Comparison of ENCODE assay signal across 8 mouse cellular contexts in the genomic region with DNA sequence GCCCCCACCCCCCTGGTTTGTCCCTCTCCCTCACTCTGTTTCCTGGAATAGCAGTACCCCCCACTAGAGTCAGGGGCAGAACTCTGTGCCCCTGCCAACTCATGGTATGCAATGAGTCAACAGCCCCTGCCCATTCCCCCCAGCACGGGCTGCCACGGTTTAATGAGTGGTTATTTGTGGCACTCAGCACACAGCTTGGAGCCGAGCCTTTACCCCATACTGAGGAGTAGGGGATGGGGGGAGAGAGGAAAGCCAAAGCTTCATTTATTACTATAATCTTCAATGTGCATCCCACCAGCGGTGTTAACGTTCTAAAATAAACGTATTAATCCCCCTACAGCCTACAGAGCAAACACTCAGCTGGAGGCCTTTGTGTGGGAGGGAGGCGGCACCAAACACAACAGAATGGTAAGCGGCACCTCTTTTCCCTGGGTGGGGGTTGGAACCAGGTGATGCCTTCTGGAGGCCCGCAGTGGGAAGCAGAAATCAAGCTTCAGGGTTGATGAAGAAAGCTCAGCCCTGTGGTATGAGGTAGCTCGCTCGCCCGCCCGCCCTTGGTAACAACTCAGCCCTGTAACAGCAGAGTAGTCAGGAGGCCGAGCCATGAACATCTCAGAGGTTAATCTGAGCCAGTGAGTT. TPM values are rescaled to one million over a fixed set of nuclear protein-coding genes. Genes with fewer than 3 reads are reported as not detected.
DNase-seq lines count a peak whose midpoint lies in the region; ATAC-seq and TF ChIP-seq lines count a peak whose summit lies in the region.

No protein-coding gene starts in this region.

- peak overlapping the region; percentile 89 for H3K27ac ChIP-seq in heart, embryonic 10.5 days
- peak overlapping the region; percentile 48; the same call in 1 of the 2 replicates for H3K27ac ChIP-seq in forebrain, embryonic 11.5 days (ENCODE audit: low read depth, low read length)
- no peak overlapping the region for H3K27ac ChIP-seq in intestine, postnatal 0 days (ENCODE audit: low read depth, low read length)

- peak overlapping the region; percentile 36; the same call in 1 of the 2 replicates for H3K4me3 ChIP-seq in heart, embryonic 10.5 days
- peak overlapping the region; percentile 39 for H3K4me3 ChIP-seq in E14TG2a.4 (replicated peaks; ENCODE audit: low read length)
- no peak overlapping the region for H3K4me3 ChIP-seq in forebrain, embryonic 11.5 days (ENCODE audit: low read depth, low read length)
- H3K4me3 ChIP-seq in intestine, postnatal 0 days (ENCODE audit: low read depth, low read length), result no peak overlapping the region

- H3K9me3 ChIP-seq in heart, embryonic 10.5 days, result no peaks in the 10 kb centered on the region
- no peaks in the 10 kb centered on the region for H3K9me3 ChIP-seq in E14TG2a.4 (ENCODE audit: low read length)
- H3K9me3 ChIP-seq in forebrain, embryonic 11.5 days (ENCODE audit: control insufficient read depth, low read length), result no peaks in the 10 kb centered on the region
- H3K9me3 ChIP-seq in intestine, postnatal 0 days (ENCODE audit: control insufficient read depth), result no peaks in the 10 kb centered on the region

- H3K27me3 ChIP-seq in heart, embryonic 10.5 days (ENCODE audit: insufficient read depth, poor library complexity, severe bottlenecking), result peaks cover 39% of the 10 kb centered on the region
- peaks cover 42% of the 10 kb centered on the region for H3K27me3 ChIP-seq in E14TG2a.4 (ENCODE audit: insufficient read depth, low read length)
- peaks cover 17% of the 10 kb centered on the region for H3K27me3 ChIP-seq in forebrain, embryonic 11.5 days (ENCODE audit: control insufficient read depth, insufficient read depth, low read length)
- peaks cover 6% of the 10 kb centered on the region for H3K27me3 ChIP-seq in intestine, postnatal 0 days (replicated peaks; ENCODE audit: control insufficient read depth, insufficient read depth, low read length)

- no peak for DNase-seq in heart, embryonic 10.5 days (ENCODE audit: low spot score)
- DNase-seq in heart, adult 8-10 months (ENCODE audit: low spot score), result no peak
- DNase-seq in forebrain, embryonic 11.5 days (ENCODE audit: low spot score), result no peak
- DNase-seq in cerebellum, postnatal 25 days, result no peak
- DNase-seq in gastrocnemius, postnatal 25 days, result no peak

- no peak overlapping the region for H3K9ac ChIP-seq in forebrain, embryonic 11.5 days (ENCODE audit: low read length)
- no peak overlapping the region for H3K9ac ChIP-seq in intestine, postnatal 0 days (ENCODE audit: low read depth, low read length)

- ATAC-seq in forebrain, embryonic 11.5 days (replicated peaks; ENCODE audit: low FRiP score), result peak; percentile 20; the same call in 1 of the 2 replicates
- no peak for ATAC-seq in intestine, postnatal 0 days
- no peak for ATAC-seq in activated CD4-positive, CD25-positive, alpha-beta regulatory T cell, adult 4 months

- WGBS in heart, embryonic 10.5 days, result 37% methylated on average over 14 of the region's 14 CpGs
- 21% methylated on average over 14 of the region's 14 CpGs for WGBS in forebrain, embryonic 11.5 days
- WGBS in intestine, postnatal 0 days, result 61% methylated on average over 14 of the region's 14 CpGs

- TF ChIP-seq CTCF in E14TG2a.4 (conservative IDR thresholded peaks at IDR 0.05; ENCODE audit: low read length), result no peak
- TF ChIP-seq CTCF in intestine, postnatal 0 days (IDR thresholded peaks at IDR 0.05; ENCODE audit: low read depth), result no peak

- peaks cover 62% of the 10 kb centered on the region for H3K4me1 ChIP-seq in heart, embryonic 10.5 days
- H3K4me1 ChIP-seq in E14TG2a.4 (replicated peaks; ENCODE audit: low read depth, low read length), result peaks cover 67% of the 10 kb centered on the region
- H3K4me1 ChIP-seq in forebrain, embryonic 11.5 days (replicated peaks; ENCODE audit: control insufficient read depth, insufficient read depth, low read length), result peaks cover 9% of the 10 kb centered on the region; the same call in 1 of the 2 replicates
- H3K4me1 ChIP-seq in intestine, postnatal 0 days (replicated peaks; ENCODE audit: control insufficient read depth, insufficient read depth, low read length), result no peaks in the 10 kb centered on the region

- no peak overlapping the region for H3K4me2 ChIP-seq in forebrain, embryonic 11.5 days (ENCODE audit: low read depth, low read length, severe bottlenecking)
- H3K4me2 ChIP-seq in intestine, postnatal 0 days (replicated peaks; ENCODE audit: low read depth), result 0 out of 2 replicates have a peak overlapping the region, but pooled peaks have one; percentile 6

- no peaks in the 10 kb centered on the region for H3K36me3 ChIP-seq in heart, embryonic 10.5 days
- no peaks in the 10 kb centered on the region for H3K36me3 ChIP-seq in E14TG2a.4 (ENCODE audit: insufficient read depth, low read length)
- no peaks in the 10 kb centered on the region for H3K36me3 ChIP-seq in forebrain, embryonic 11.5 days (ENCODE audit: control insufficient read depth, insufficient read depth, low read length)
- H3K36me3 ChIP-seq in intestine, postnatal 0 days (ENCODE audit: control insufficient read depth, insufficient read depth), result no peaks in the 10 kb centered on the region

RNA-seq across cellular contexts. Expression of a gene that starts 6.5 kb away (rescaled TPM):
- polyA plus RNA-seq in heart, embryonic 10.5 days (2016; fragmentation: Nextera tagmentation; extraction: Ambion mirVana), result 18.0 and 24.4 TPM in 2 replicates
- total RNA-seq in heart, adult 8-10 months (2022), result 100 to 1,000 TPM; 193 to 360 (median 253) TPM
- polyA plus RNA-seq in forebrain, embryonic 11.5 days (2014; fragmentation: Nextera tagmentation; extraction: Ambion mirVana), result 7.3 and 8.2 TPM in 2 replicates
- 29.1 and 29.9 TPM in 2 replicates for polyA plus RNA-seq in intestine, postnatal 0 days (2015; fragmentation: Nextera tagmentation; extraction: Ambion mirVana)
- not detected for polyA plus RNA-seq in activated CD4-positive, CD25-positive, alpha-beta regulatory T cell, adult 4 months (2017; shearing (Covaris generic))
- 10 to 100 TPM; 15.0 to 48.8 TPM for total RNA-seq in gastrocnemius, postnatal 25 days (2021)

RNA-seq across cellular contexts. Expression of a gene that starts 24.2 kb away (rescaled TPM):
- 0.14 and 0.28 TPM in 2 replicates for polyA plus RNA-seq in heart, embryonic 10.5 days (2016; fragmentation: Nextera tagmentation; extraction: Ambion mirVana)
- total RNA-seq in heart, adult 8-10 months (2022), result not detected
- polyA plus RNA-seq in forebrain, embryonic 11.5 days (2014; fragmentation: Nextera tagmentation; extraction: Ambion mirVana), result 0.17 and 0.23 TPM in 2 replicates
- polyA plus RNA-seq in intestine, postnatal 0 days (2015; fragmentation: Nextera tagmentation; extraction: Ambion mirVana), result 30.9 and 38.9 TPM in 2 replicates
- under 1 TPM; 0.40 to 0.66 TPM for polyA plus RNA-seq in activated CD4-positive, CD25-positive, alpha-beta regulatory T cell, adult 4 months (2017; shearing (Covaris generic))
- not detected for total RNA-seq in gastrocnemius, postnatal 25 days (2021)

RNA-seq across cellular contexts. Expression of a gene that starts 32.7 kb away (rescaled TPM):
- polyA plus RNA-seq in heart, embryonic 10.5 days (2016; fragmentation: Nextera tagmentation; extraction: Ambion mirVana), result 41.8 and 53.7 TPM in 2 replicates
- total RNA-seq in heart, adult 8-10 months (2022), result 100 to 1,000 TPM in 1 of 4 experiments, 10 to 100 TPM in 3; 94.3 to 111 (median 97.4) TPM
- polyA plus RNA-seq in forebrain, embryonic 11.5 days (2014; fragmentation: Nextera tagmentation; extraction: Ambion mirVana), result 31.6 and 39.2 TPM in 2 replicates
- 14.7 and 16.5 TPM in 2 replicates for polyA plus RNA-seq in intestine, postnatal 0 days (2015; fragmentation: Nextera tagmentation; extraction: Ambion mirVana)
- polyA plus RNA-seq in activated CD4-positive, CD25-positive, alpha-beta regulatory T cell, adult 4 months (2017; shearing (Covaris generic)), result 10 to 100 TPM; 25.1 to 27.8 TPM
- 10 to 100 TPM; 52.0 to 52.5 TPM for total RNA-seq in gastrocnemius, postnatal 25 days (2021)

RNA-seq across cellular contexts. Expression of a gene that starts 35.3 kb away (rescaled TPM):
- 16.2 and 315 TPM in 2 replicates for polyA plus RNA-seq in heart, embryonic 10.5 days (2016; fragmentation: Nextera tagmentation; extraction: Ambion mirVana)
- total RNA-seq in heart, adult 8-10 months (2022), result 1 to 10 TPM; 1.8 to 4.9 (median 1.9) TPM
- polyA plus RNA-seq in forebrain, embryonic 11.5 days (2014; fragmentation: Nextera tagmentation; extraction: Ambion mirVana), result 1.6 and 1.9 TPM in 2 replicates
- 9.2 and 14.1 TPM in 2 replicates for polyA plus RNA-seq in intestine, postnatal 0 days (2015; fragmentation: Nextera tagmentation; extraction: Ambion mirVana)
- not detected for polyA plus RNA-seq in activated CD4-positive, CD25-positive, alpha-beta regulatory T cell, adult 4 months (2017; shearing (Covaris generic))
- total RNA-seq in gastrocnemius, postnatal 25 days (2021), result not detected

RNA-seq across cellular contexts. Expression of a gene that starts 39.1 kb away (rescaled TPM):
- 0.06 and 0.14 TPM in 2 replicates for polyA plus RNA-seq in heart, embryonic 10.5 days (2016; fragmentation: Nextera tagmentation; extraction: Ambion mirVana)
- under 1 TPM in 2 of 4 experiments, not detected in 2; 0.31 to 0.41 TPM for total RNA-seq in heart, adult 8-10 months (2022)
- polyA plus RNA-seq in forebrain, embryonic 11.5 days (2014; fragmentation: Nextera tagmentation; extraction: Ambion mirVana), result 0.13 TPM in 1 of 2 replicates, not detected in the other
- 0.80 and 1.1 TPM in 2 replicates for polyA plus RNA-seq in intestine, postnatal 0 days (2015; fragmentation: Nextera tagmentation; extraction: Ambion mirVana)
- not detected for polyA plus RNA-seq in activated CD4-positive, CD25-positive, alpha-beta regulatory T cell, adult 4 months (2017; shearing (Covaris generic))
- 100 to 1,000 TPM in 1 of 2 experiments, 10 to 100 TPM in 1; 99.1 to 120 TPM for total RNA-seq in gastrocnemius, postnatal 25 days (2021)

Comparison
In these comparisons a context has a peak if more than half of its experiments do, and no peak if none do; other contexts are left out.
1. H3K4me3 ChIP-seq: peak in heart, embryonic 10.5 days (single experiment) and E14TG2a.4 (single experiment); none in forebrain, embryonic 11.5 days (single experiment) and intestine, postnatal 0 days (single experiment).
2. RNA of a gene that starts 24.2 kb away (polyA plus RNA-seq): 30.9 to 38.9 TPM in intestine, postnatal 0 days; 0.40 to 0.66 TPM in activated CD4-positive, CD25-positive, alpha-beta regulatory T cell, adult 4 months, 0.17 to 0.23 TPM in forebrain, embryonic 11.5 days and 0.14 to 0.28 TPM in heart, embryonic 10.5 days; every median in the first group is over 10 times any median in the second.